Mouse (Mus musculus): Measurements from ENCODE around the gene Wdr54. TPM values are rescaled to one million over a fixed set of nuclear protein-coding genes. Genes with fewer than 3 reads are reported as not detected.

The Wdr54 gene
- total and polyA plus RNA-seq, 3 experiments, result 1.9 to 10.3 (median 7.8) TPM

GRCm38 (mm10) chr6:83145805-83146204 lies 10.4 kb downstream of the Wdr54 start:
- TF ChIP-seq BHLHE40 (IDR thresholded peaks at IDR 0.05; ENCODE audit: low read depth, low read length) (no peak), CHD2 (IDR thresholded peaks at IDR 0.05; ENCODE audit: low read length) (no peak), MAZ (IDR thresholded peaks at IDR 0.05; ENCODE audit: low read depth, low read length) (no peak), SMC3 (IDR thresholded peaks at IDR 0.05; ENCODE audit: low read depth, low read length) (no peak), USF1 (IDR thresholded peaks at IDR 0.05; ENCODE audit: low read depth, low read length) (no peak), MXI1 (IDR thresholded peaks at IDR 0.05; ENCODE audit: low read depth, low read length) (no peak), TBP (conservative IDR thresholded peaks at IDR 0.05; ENCODE audit: low read depth, low read length) (no peak), RAD21 (IDR thresholded peaks at IDR 0.05; ENCODE audit: low read depth, low read length) (no peak), E2F4 (IDR thresholded peaks at IDR 0.05; ENCODE audit: insufficient replicate concordance, low read depth, low read length) (no peak), MYC (IDR thresholded peaks at IDR 0.05; ENCODE audit: low read depth, low read length) (no peak), MAX (IDR thresholded peaks at IDR 0.05; ENCODE audit: low read length) (no peak), ETS1 (conservative IDR thresholded peaks at IDR 0.05; ENCODE audit: low read depth, low read length) (no peak), CHD1 (IDR thresholded peaks at IDR 0.05; ENCODE audit: low read depth, low read length) (no peak), KAT2A (IDR thresholded peaks at IDR 0.05; ENCODE audit: insufficient replicate concordance, low read length) (no peak)
- dilution Hi-C loops (cut with MboI; ENCODE audit: extremely low pct_ligation_motif_present, extremely low pct_unique_long_range_greater_than_20kb, low sequenced_read_pairs) (no loop called here), in situ Hi-C loops (cut with MboI; ENCODE audit: low pct_ligation_motif_present, low pct_unique_long_range_greater_than_20kb, low sequenced_read_pairs) (no loop called here)
- Histone ChIP-seq H3K9ac (ENCODE audit: insufficient read depth, low read depth) (no peak overlapping the region), H3K27ac (ENCODE audit: insufficient read depth, low read depth) (no peak overlapping the region), H3K4me1 (ENCODE audit: control insufficient read depth in 1 of 2, insufficient read depth in 2 of 2) (peaks cover 3 to 11% of the 10 kb centered on the region in 2 experiments; a peak in 2 of 4 replicates), H3K4me3 (replicated peaks in 1 of 3; ENCODE audit: low read depth in 2 of 3, low read length in 2 of 3, poor library complexity in 1 of 3) (no peak overlapping the region), H3K79me2 (replicated peaks; ENCODE audit: control insufficient read depth, extremely low read depth, insufficient read depth, poor library complexity, severe bottlenecking) (no peaks in the 10 kb centered on the region), H3K36me3 (replicated peaks in 1 of 2; ENCODE audit: control insufficient read depth in 1 of 2, insufficient read depth in 1 of 2, low read length in 1 of 2) (peaks cover 0 to 5% of the 10 kb centered on the region in 2 experiments), H3K4me2 (ENCODE audit: insufficient read depth, low read depth, poor library complexity, severe bottlenecking) (no peak overlapping the region), H3K27me3 (replicated peaks) (no peaks in the 10 kb centered on the region), H3K9me3 (replicated peaks; ENCODE audit: low read length) (no peaks in the 10 kb centered on the region)
- DNase-seq (ENCODE audit: extremely low read depth), result no peak

- no peak overlapping the region for H3K27ac ChIP-seq (ENCODE audit: insufficient read depth, low read depth)
- TF ChIP-seq BHLHE40 (IDR thresholded peaks at IDR 0.05; ENCODE audit: low read depth, low read length), result no peak
- H3K9me3 ChIP-seq (replicated peaks; ENCODE audit: low read length), result no peaks in the 10 kb centered on the region
- H3K36me3 ChIP-seq (replicated peaks in 1 of 2; ENCODE audit: control insufficient read depth in 1 of 2, insufficient read depth in 1 of 2, low read length in 1 of 2), result peaks cover 0 to 5% of the 10 kb centered on the region in 2 experiments
- H3K4me1 ChIP-seq (ENCODE audit: control insufficient read depth in 1 of 2, insufficient read depth in 2 of 2), result peaks cover 3 to 8% of the 10 kb centered on the region in 2 experiments; a peak in 2 of 4 replicates
- H3K27me3 ChIP-seq (replicated peaks), result no peaks in the 10 kb centered on the region
- H3K79me2 ChIP-seq (replicated peaks; ENCODE audit: control insufficient read depth, extremely low read depth, insufficient read depth, poor library complexity, severe bottlenecking), result no peaks in the 10 kb centered on the region
- in situ Hi-C loops (cut with MboI; ENCODE audit: low pct_ligation_motif_present, low pct_unique_long_range_greater_than_20kb, low sequenced_read_pairs), result no loop called here
- dilution Hi-C loops (cut with MboI; ENCODE audit: extremely low pct_ligation_motif_present, extremely low pct_unique_long_range_greater_than_20kb, low sequenced_read_pairs), result no loop called here
- DNase-seq (ENCODE audit: extremely low read depth), result no peak
- no peak overlapping the region for H3K4me2 ChIP-seq (ENCODE audit: insufficient read depth, low read depth, poor library complexity, severe bottlenecking)
- no peak overlapping the region for H3K4me3 ChIP-seq (replicated peaks in 1 of 3; ENCODE audit: low read depth in 2 of 3, low read length in 2 of 3, poor library complexity in 1 of 3)
- no peak overlapping the region for H3K9ac ChIP-seq (ENCODE audit: insufficient read depth, low read depth)
Measured at GRCm38 (mm10) chr6:83145209-83145608, 11.0 kb downstream of the Wdr54 start.

- no peaks in the 10 kb centered on the region for H3K79me2 ChIP-seq (replicated peaks; ENCODE audit: control insufficient read depth, extremely low read depth, insufficient read depth, poor library complexity, severe bottlenecking)
- no peak overlapping the region for H3K4me3 ChIP-seq (replicated peaks in 1 of 3; ENCODE audit: low read depth in 2 of 3, low read length in 2 of 3, poor library complexity in 1 of 3)
- TF ChIP-seq RAD21 (IDR thresholded peaks at IDR 0.05; ENCODE audit: low read depth, low read length) (no peak), POLR2AphosphoS2 (IDR thresholded peaks at IDR 0.05; ENCODE audit: low read depth, low read length) (no peak), JUND (conservative IDR thresholded peaks at IDR 0.05; ENCODE audit: low read depth, low read length) (no peak), UBTF (IDR thresholded peaks at IDR 0.05; ENCODE audit: low read depth, low read length) (no peak), ZC3H11A (IDR thresholded peaks at IDR 0.05; ENCODE audit: low read depth, low read length) (no peak), TBP (conservative IDR thresholded peaks at IDR 0.05; ENCODE audit: low read depth, low read length) (no peak), SMC3 (IDR thresholded peaks at IDR 0.05; ENCODE audit: low read depth, low read length) (no peak), JUN (IDR thresholded peaks at IDR 0.05; ENCODE audit: insufficient read depth, low read depth, low read length) (no peak), RCOR1 (conservative IDR thresholded peaks at IDR 0.05; ENCODE audit: low read depth, low read length) (no peak), E2F4 (IDR thresholded peaks at IDR 0.05; ENCODE audit: insufficient replicate concordance, low read depth, low read length) (no peak), MXI1 (IDR thresholded peaks at IDR 0.05; ENCODE audit: low read depth, low read length) (no peak)
- dilution Hi-C loops (cut with MboI; ENCODE audit: extremely low pct_ligation_motif_present, extremely low pct_unique_long_range_greater_than_20kb, low sequenced_read_pairs) (no loop called here), in situ Hi-C loops (cut with MboI; ENCODE audit: low pct_ligation_motif_present, low pct_unique_long_range_greater_than_20kb, low sequenced_read_pairs) (no loop called here)
- no peak overlapping the region for H3K4me2 ChIP-seq (ENCODE audit: insufficient read depth, low read depth, poor library complexity, severe bottlenecking)
- peaks cover 2% of the 10 kb centered on the region for H3K27me3 ChIP-seq (replicated peaks)
- H3K9ac ChIP-seq (ENCODE audit: insufficient read depth, low read depth), result no peak overlapping the region
- H3K4me1 ChIP-seq (ENCODE audit: control insufficient read depth in 1 of 2, insufficient read depth in 2 of 2), result peaks cover 4 to 11% of the 10 kb centered on the region in 2 experiments; a peak in 3 of 4 replicates
- H3K9me3 ChIP-seq (replicated peaks; ENCODE audit: low read length), result no peaks in the 10 kb centered on the region
- no peak for DNase-seq (ENCODE audit: extremely low read depth)
- no peak overlapping the region for H3K27ac ChIP-seq (ENCODE audit: insufficient read depth, low read depth)
- no peaks in the 10 kb centered on the region for H3K36me3 ChIP-seq (replicated peaks in 1 of 2; ENCODE audit: control insufficient read depth in 1 of 2, insufficient read depth in 1 of 2, low read length in 1 of 2)
Measured at GRCm38 (mm10) chr6:83142886-83143285, 13.3 kb downstream of the Wdr54 start.

All from CH12.LX (cell line).